Mouse (Mus musculus): ENCODE results near the gene C130060K24Rik.

GRCm38 (mm10) chr6:65498786-65499185 is 117.9 kb downstream of the C130060K24Rik start:
- TF ChIP-seq CTCF (IDR thresholded peaks at IDR 0.05; ENCODE audit: extremely low read depth, insufficient read depth, insufficient read length, insufficient replicate concordance), result no peak
- no peak for TF ChIP-seq POLR2A (IDR thresholded peaks at IDR 0.05; ENCODE audit: low read depth, low read length)
